Mouse (Mus musculus): ENCODE data around the gene Pacsin1.

DNA sequence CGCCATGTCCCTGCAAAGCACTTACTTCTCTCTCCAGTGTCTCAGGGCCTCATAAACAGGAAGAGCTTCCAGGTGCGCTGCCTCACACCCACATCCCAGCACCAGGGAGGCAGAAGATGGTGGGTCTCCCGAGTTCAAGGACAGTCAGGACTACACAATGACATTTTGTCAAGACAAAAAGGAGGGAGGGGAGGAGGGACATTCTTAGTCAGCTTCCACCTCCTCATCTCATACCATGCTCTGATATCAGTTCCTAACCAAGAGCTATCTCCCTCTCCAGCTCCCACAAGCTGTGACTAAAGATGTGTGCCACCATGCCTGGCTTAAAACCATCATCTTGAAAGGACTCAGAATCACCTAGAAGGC, 43.8 kb upstream of the Pacsin1 start:
- no peak for TF ChIP-seq POLR2A (IDR thresholded peaks at IDR 0.05; ENCODE audit: extremely low read depth, insufficient read depth, low read length)
- TF ChIP-seq CTCF (IDR thresholded peaks at IDR 0.05; ENCODE audit: low read depth, low read length): no peak
